Mouse (Mus musculus): ENCODE results near the gene Insyn1. TPM values are rescaled to one million over a fixed set of nuclear protein-coding genes. Genes with fewer than 3 reads are reported as not detected.
A peak's percentile ranks its signal among the peaks of the same experiment; 100 is the strongest.

The Insyn1 gene
- total RNA-seq, 1 experiment: 5.4 TPM

DNA sequence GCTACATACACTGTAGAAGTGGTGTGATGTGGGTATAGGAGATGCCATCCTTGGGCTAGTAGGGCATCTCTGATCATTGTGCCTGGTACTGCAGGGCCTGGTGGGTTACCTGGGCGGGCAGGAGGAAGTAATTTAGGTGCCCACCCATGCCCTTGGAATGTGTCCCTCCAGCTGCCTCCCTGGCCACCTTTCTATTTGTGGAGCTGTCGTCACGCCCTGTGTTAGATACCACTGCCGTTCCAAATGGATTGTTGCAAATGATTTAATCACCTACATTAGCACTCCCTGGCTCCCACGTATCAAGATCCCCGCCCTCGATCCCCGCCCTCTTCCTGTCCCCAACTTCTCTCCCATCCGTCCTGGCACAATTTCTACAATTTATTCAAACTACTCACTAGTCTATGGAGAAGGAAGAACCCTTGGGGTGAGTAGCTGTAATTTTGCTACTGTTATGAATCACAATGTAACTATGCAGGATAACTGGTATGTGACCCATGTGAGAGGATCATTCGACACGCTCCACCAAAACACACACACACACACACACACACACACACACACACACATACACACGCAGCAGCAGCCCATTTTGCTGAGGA is 40.3 kb upstream of the Insyn1 start:
- in situ Hi-C loops (cut with MboI; ENCODE audit: low sequenced_read_pairs in 2 of 2, unreplicated experiment in 2 of 2): no loop called here
- TF ChIP-seq ZC3H11A (IDR thresholded peaks at IDR 0.05; ENCODE audit: borderline replicate concordance, low read depth, low read length) (no peak), ZNF384 (IDR thresholded peaks at IDR 0.05; ENCODE audit: low read depth, low read length) (no peak), CHD2 (IDR thresholded peaks at IDR 0.05; ENCODE audit: low read depth, low read length) (no peak), MAFK (IDR thresholded peaks at IDR 0.05; ENCODE audit: insufficient read depth, low read depth, low read length) (no peak), HCFC1 (IDR thresholded peaks at IDR 0.05; ENCODE audit: borderline replicate concordance, insufficient read depth, low read length) (no peak)
- Histone ChIP-seq H3K4me3 (ENCODE audit: insufficient read depth in 1 of 2, low read depth in 1 of 2, low read length in 2 of 2, poor library complexity in 1 of 2, severe bottlenecking in 1 of 2) (no peak overlapping the region), H3K9me3 (ENCODE audit: control insufficient read depth, insufficient read depth, low read depth, low read length) (no peaks in the 10 kb centered on the region), H3K9ac (ENCODE audit: insufficient read depth, low read depth, low read length, poor library complexity, severe bottlenecking) (peak overlapping the region; percentile 27; the same call in 1 of the 2 replicates), H3K4me1 (ENCODE audit: control insufficient read depth in 2 of 2, insufficient read depth in 2 of 2, low read length in 2 of 2, poor library complexity in 1 of 2) (peaks cover 4 to 19% of the 10 kb centered on the region in 2 experiments; a peak in 3 of 4 replicates), H3K36me3 (ENCODE audit: control insufficient read depth, insufficient read depth, low read length, poor library complexity, severe bottlenecking) (no peaks in the 10 kb centered on the region), H3K27ac (ENCODE audit: insufficient read depth, low read depth, low read length, poor library complexity, severe bottlenecking) (peak overlapping the region; percentile 44; the same call in 1 of the 2 replicates)
- DNase-seq (ENCODE audit: low read depth, low spot score): no peak

DNA sequence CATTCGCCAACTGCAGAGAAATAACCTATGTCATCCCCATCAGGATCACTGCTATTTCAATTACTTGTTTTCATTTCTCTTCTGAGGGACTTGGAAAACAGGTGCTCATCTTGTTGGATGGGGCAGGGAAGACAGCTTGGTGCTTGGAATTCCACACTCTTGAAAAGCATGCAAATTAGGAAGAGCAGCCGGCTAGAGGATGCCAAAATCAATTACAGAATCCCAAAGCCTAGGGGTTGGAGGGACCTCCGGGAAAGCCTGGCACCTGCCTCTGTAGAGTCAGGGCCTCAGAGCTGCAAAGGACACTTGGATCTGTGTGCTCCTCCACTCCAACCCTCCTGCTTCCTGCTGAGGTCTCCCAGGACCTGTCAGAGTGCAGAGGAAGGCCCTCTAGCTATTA is 38.9 kb upstream of the Insyn1 start:
- H3K9me3 ChIP-seq (ENCODE audit: control insufficient read depth, insufficient read depth, low read depth, low read length): no peaks in the 10 kb centered on the region
- in situ Hi-C loops (cut with MboI; ENCODE audit: low sequenced_read_pairs in 2 of 2, unreplicated experiment in 2 of 2): no loop called here
- TF ChIP-seq MAFK (IDR thresholded peaks at IDR 0.05; ENCODE audit: insufficient read depth, low read depth, low read length) (no peak), ZNF384 (IDR thresholded peaks at IDR 0.05; ENCODE audit: low read depth, low read length) (no peak), HCFC1 (IDR thresholded peaks at IDR 0.05; ENCODE audit: borderline replicate concordance, insufficient read depth, low read length) (no peak), ZC3H11A (IDR thresholded peaks at IDR 0.05; ENCODE audit: borderline replicate concordance, low read depth, low read length) (no peak), CHD2 (IDR thresholded peaks at IDR 0.05; ENCODE audit: low read depth, low read length) (no peak)
- H3K27ac ChIP-seq (ENCODE audit: insufficient read depth, low read depth, low read length, poor library complexity, severe bottlenecking): peak overlapping the region; percentile 23; the same call in 1 of the 2 replicates
- no peak overlapping the region for H3K4me3 ChIP-seq (ENCODE audit: insufficient read depth in 1 of 2, low read depth in 1 of 2, low read length in 2 of 2, poor library complexity in 1 of 2, severe bottlenecking in 1 of 2)
- peaks cover 6 to 26% of the 10 kb centered on the region in 2 experiments for H3K4me1 ChIP-seq (ENCODE audit: control insufficient read depth in 2 of 2, insufficient read depth in 2 of 2, low read length in 2 of 2, poor library complexity in 1 of 2)
- DNase-seq (ENCODE audit: low read depth, low spot score): no peak
- no peak overlapping the region for H3K9ac ChIP-seq (ENCODE audit: insufficient read depth, low read depth, low read length, poor library complexity, severe bottlenecking)
- no peaks in the 10 kb centered on the region for H3K36me3 ChIP-seq (ENCODE audit: control insufficient read depth, insufficient read depth, low read length, poor library complexity, severe bottlenecking)

DNA sequence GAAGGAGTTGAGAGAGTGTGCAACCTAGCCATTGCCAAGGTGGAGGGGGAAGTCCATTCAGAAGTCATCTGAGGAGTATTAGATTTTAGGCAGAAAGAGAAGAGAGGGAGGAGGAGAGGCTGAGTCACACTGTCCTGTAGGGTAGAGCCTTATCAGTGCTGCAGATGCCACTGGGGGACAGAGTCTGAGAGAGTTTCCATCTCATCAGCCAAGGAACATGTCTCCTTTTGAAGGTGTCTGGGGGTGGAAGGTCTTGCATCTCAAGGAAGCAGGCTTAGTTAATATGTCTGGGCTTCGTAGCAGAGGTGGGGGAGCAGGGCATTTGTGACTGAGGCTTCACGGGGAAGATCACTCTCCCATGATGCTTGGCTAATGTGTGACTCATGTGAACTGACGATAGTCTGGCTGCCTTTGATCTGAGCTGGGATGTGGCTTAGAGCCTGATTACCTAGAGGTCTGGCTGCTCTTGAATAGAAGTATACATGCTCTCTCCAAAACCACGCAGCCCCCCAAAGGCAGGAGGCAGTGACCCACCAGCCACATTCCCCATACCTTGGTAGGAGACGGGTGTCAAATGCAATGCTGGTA is 34.5 kb upstream of the Insyn1 start:
- H3K4me1 ChIP-seq (ENCODE audit: control insufficient read depth in 2 of 2, insufficient read depth in 2 of 2, low read length in 2 of 2, poor library complexity in 1 of 2): peaks cover 6 to 32% of the 10 kb centered on the region in 2 experiments
- H3K9me3 ChIP-seq (ENCODE audit: control insufficient read depth, insufficient read depth, low read depth, low read length): no peaks in the 10 kb centered on the region
- H3K4me3 ChIP-seq (ENCODE audit: insufficient read depth in 1 of 2, low read depth in 1 of 2, low read length in 2 of 2, poor library complexity in 1 of 2, severe bottlenecking in 1 of 2): peak overlapping the region in 1 of 2 experiments; percentile 55; a peak in 2 of 4 replicates
- DNase-seq (ENCODE audit: low read depth, low spot score): no peak
- peaks cover 14% of the 10 kb centered on the region for H3K36me3 ChIP-seq (ENCODE audit: control insufficient read depth, insufficient read depth, low read length, poor library complexity, severe bottlenecking)
- TF ChIP-seq ZNF384 (IDR thresholded peaks at IDR 0.05; ENCODE audit: low read depth, low read length): no peak
- TF ChIP-seq MAFK (IDR thresholded peaks at IDR 0.05; ENCODE audit: insufficient read depth, low read depth, low read length): no peak
- TF ChIP-seq ZC3H11A (IDR thresholded peaks at IDR 0.05; ENCODE audit: borderline replicate concordance, low read depth, low read length): no peak
- no peak for TF ChIP-seq HCFC1 (IDR thresholded peaks at IDR 0.05; ENCODE audit: borderline replicate concordance, insufficient read depth, low read length)
- no peak for TF ChIP-seq CHD2 (IDR thresholded peaks at IDR 0.05; ENCODE audit: low read depth, low read length)
- H3K9ac ChIP-seq (ENCODE audit: insufficient read depth, low read depth, low read length, poor library complexity, severe bottlenecking): peak overlapping the region; percentile 83; the same call in 1 of the 2 replicates
- H3K27ac ChIP-seq (ENCODE audit: insufficient read depth, low read depth, low read length, poor library complexity, severe bottlenecking): peak overlapping the region; percentile 94
- in situ Hi-C loops (cut with MboI; ENCODE audit: low sequenced_read_pairs in 2 of 2, unreplicated experiment in 2 of 2): no loop called here

DNA sequence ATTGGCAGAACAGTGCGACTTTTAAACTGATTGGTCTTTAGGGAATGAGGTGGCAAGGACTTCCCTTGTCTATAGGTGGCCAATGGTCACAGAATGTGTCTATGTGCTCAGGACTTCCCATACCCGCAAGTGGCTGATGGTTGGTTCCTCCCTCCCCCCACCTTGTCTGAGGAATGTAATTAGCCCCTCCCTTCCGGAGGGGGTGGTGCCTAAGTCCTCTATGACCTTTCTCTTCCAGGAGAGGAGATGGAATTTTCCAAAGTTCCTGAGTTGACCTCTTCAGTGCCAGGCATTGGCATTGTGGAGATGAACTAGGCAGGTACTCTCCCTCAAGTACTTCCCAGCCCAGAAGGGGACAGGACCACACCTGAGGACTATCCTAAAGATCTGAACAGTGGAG is 33.5 kb upstream of the Insyn1 start:
- peak overlapping the region; percentile 85 for H3K9ac ChIP-seq (ENCODE audit: insufficient read depth, low read depth, low read length, poor library complexity, severe bottlenecking)
- in situ Hi-C loops (cut with MboI; ENCODE audit: low sequenced_read_pairs in 2 of 2, unreplicated experiment in 2 of 2): no loop called here

More for the DNA sequence above, 33.5 kb upstream of the Insyn1 start:
- peak overlapping the region; percentile 78 to 89 for H3K4me3 ChIP-seq (ENCODE audit: insufficient read depth in 1 of 2, low read depth in 1 of 2, low read length in 2 of 2, poor library complexity in 1 of 2, severe bottlenecking in 1 of 2)
- H3K9me3 ChIP-seq (ENCODE audit: control insufficient read depth, insufficient read depth, low read depth, low read length): no peaks in the 10 kb centered on the region
- no peak for TF ChIP-seq ZNF384 (IDR thresholded peaks at IDR 0.05; ENCODE audit: low read depth, low read length)
- no peak for TF ChIP-seq HCFC1 (IDR thresholded peaks at IDR 0.05; ENCODE audit: borderline replicate concordance, insufficient read depth, low read length)
- peak; percentile 17; the same call in 1 of the 2 replicates for TF ChIP-seq CHD2 (IDR thresholded peaks at IDR 0.05; ENCODE audit: low read depth, low read length)
- no peak for TF ChIP-seq ZC3H11A (IDR thresholded peaks at IDR 0.05; ENCODE audit: borderline replicate concordance, low read depth, low read length)
- peaks cover 6 to 31% of the 10 kb centered on the region in 2 experiments for H3K4me1 ChIP-seq (ENCODE audit: control insufficient read depth in 2 of 2, insufficient read depth in 2 of 2, low read length in 2 of 2, poor library complexity in 1 of 2)
- H3K27ac ChIP-seq (ENCODE audit: insufficient read depth, low read depth, low read length, poor library complexity, severe bottlenecking): peak overlapping the region; percentile 96
- peaks cover 22% of the 10 kb centered on the region for H3K36me3 ChIP-seq (ENCODE audit: control insufficient read depth, insufficient read depth, low read length, poor library complexity, severe bottlenecking)
- peak; percentile 98 for DNase-seq (ENCODE audit: low read depth, low spot score)

Data from ES-E14 (cell line).